Mouse (Mus musculus) MEL (cell line): ENCODE results near the gene Uckl1.

Source experiments
- EP300 ChIP-seq, 2 experiments: IDR thresholded peaks; 2 replicates each; pipeline ENCODE4 v1.6.1; 2011; ENCODE audit warnings: improper control_type of control experiment in 2 of 2, low read length in 2 of 2, low read depth in 1 of 2, mild to moderate bottlenecking in 1 of 2
- MYC ChIP-seq: IDR thresholded peaks from 2 replicates; pipeline ENCODE4 v1.6.1; 2011; ENCODE audit warnings: low read depth, mild to moderate bottlenecking, low read length, improper control_type of control experiment, moderate library complexity
- POLR2A ChIP-seq, 2 experiments: IDR thresholded peaks; 2 replicates each; pipeline ENCODE4 v1.6.1; 2011 to 2012; ENCODE audit warnings: low read length in 2 of 2, mild to moderate bottlenecking in 2 of 2, control low read depth in 1 of 2, improper control_type of control experiment in 1 of 2, low read depth in 1 of 2, moderate library complexity in 1 of 2; ENCODE audit not compliant: control insufficient read depth in 1 of 2, insufficient read depth in 1 of 2, poor library complexity in 1 of 2
- TCF12 ChIP-seq: IDR thresholded peaks from 2 replicates; pipeline ENCODE4 v1.6.1; 2014; ENCODE audit warnings: low read depth, mild to moderate bottlenecking, inconsistent platforms, low read length, improper control_type of control experiment, moderate library complexity
- ZNF384 ChIP-seq: IDR thresholded peaks from 2 replicates; pipeline ENCODE4 v1.6.1; 2012; ENCODE audit warnings: low read depth, mild to moderate bottlenecking, inconsistent platforms, low read length, improper control_type of control experiment

DNA sequence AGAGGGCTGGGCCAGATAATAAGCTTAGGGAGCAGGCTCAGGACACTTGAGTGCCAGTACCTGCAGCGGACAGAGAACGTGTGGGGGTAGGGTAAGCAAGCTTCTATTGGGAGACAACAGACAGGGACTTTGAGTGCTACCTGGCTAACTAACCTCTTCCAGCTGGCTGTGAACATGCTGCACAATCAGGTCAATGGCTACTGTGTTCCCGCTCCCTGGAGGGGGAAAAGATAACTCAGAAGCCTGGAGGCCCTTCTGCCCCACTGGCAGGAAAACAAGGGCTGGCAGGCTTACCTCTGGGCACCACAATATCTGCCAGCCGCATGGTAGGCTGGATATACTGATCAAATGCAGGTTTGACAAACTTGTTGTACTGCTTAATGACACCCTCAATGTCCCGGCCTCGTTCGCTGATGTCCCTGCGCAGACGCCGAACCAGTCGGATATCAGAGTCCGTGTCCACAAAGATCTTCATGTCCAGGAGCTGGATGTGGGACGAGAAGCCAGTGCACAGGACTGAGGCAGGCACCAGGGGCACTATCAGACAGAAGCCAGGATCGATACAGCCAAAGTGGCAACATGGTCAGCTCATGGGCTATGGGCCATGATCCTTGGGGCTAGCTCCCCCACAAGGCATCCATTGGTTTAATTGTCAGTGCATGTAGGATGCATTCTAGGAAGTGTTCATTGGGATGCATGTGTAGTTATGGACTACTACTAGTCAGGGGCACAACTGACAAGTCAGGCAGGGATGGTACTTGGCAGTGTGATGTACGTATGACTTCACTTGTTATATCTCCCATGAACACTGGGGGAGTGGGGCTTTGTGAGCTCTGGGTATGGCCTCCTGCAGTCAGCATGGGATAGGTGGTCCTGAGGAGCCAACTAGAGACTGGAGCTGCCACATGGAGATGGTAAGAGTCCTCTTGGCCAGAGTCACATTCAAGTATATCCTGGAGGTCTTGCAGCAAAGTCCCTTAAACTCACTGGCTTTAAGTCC is 11.5 kb downstream of the Uckl1 start:
- no peak for TF ChIP-seq POLR2A (IDR thresholded peaks at IDR 0.05; ENCODE audit: control insufficient read depth in 1 of 2, insufficient read depth in 1 of 2, low read depth in 1 of 2, low read length in 2 of 2, poor library complexity in 1 of 2)
- TF ChIP-seq MYC = no peak
- no peak for TF ChIP-seq ZNF384
- no peak for TF ChIP-seq EP300 (IDR thresholded peaks at IDR 0.05; ENCODE audit: low read depth in 1 of 2, low read length in 2 of 2)
- no peak for TF ChIP-seq TCF12
